In genomic region chr4:54962141-54962540, GRCm38 (mm10) we compare ENCODE assay signal across 24 mouse cellular contexts.
"Had no signal": no experiment of that assay in that cellular context is flagged by ENCODE, and none has a peak within 500 bp of the region (broad histone marks: within the 10 kb centered on the region; RNA-seq: fewer than 3 reads in every experiment).

No protein-coding gene starts in this region.

- H3K36me3 ChIP-seq: intestine, embryonic 15.5 days; liver, embryonic 13.5 days; liver, embryonic 15.5 days had no signal

- DNase-seq: gastrocnemius, postnatal 25 days; heart, postnatal 10 days; heart, postnatal 4 days; kidney, adult 18-20 months; kidney, adult 8-10 months; kidney, postnatal 25 days; kidney, postnatal 4 days; liver; liver, embryonic 13.5 days; liver, postnatal 0 days had no signal

- H3K27me3 ChIP-seq: heart, embryonic 12.5 days; hindbrain, embryonic 12.5 days; intestine, embryonic 15.5 days; limb, embryonic 13.5 days; liver, embryonic 13.5 days; liver, embryonic 15.5 days had no signal

- H3K9me3 ChIP-seq: heart, embryonic 10.5 days; heart, embryonic 12.5 days; hindbrain, embryonic 10.5 days; hindbrain, embryonic 12.5 days; intestine, embryonic 15.5 days; limb, embryonic 13.5 days; liver, embryonic 13.5 days; liver, embryonic 15.5 days had no signal

- H3K9ac ChIP-seq: heart, embryonic 12.5 days; hindbrain, embryonic 12.5 days; hindbrain, embryonic 14.5 days; intestine, embryonic 15.5 days; limb, embryonic 13.5 days; liver, embryonic 13.5 days; liver, embryonic 15.5 days; liver, postnatal 0 days had no signal

- H3K4me3 ChIP-seq: heart, embryonic 10.5 days; heart, embryonic 12.5 days; hindbrain, embryonic 10.5 days; hindbrain, embryonic 12.5 days; intestine, embryonic 15.5 days; layer of hippocampus, adult 2 months; left cerebral cortex, adult 2 months; limb, embryonic 13.5 days; liver, embryonic 13.5 days; liver, embryonic 15.5 days had no signal

- H3K4me1 ChIP-seq: liver, embryonic 13.5 days; liver, embryonic 15.5 days had no signal

- ATAC-seq: hindbrain, embryonic 16.5 days; inflammation-experienced regulatory T-cells, adult 6 months; intestine, embryonic 15.5 days; intestine, postnatal 0 days; liver, postnatal 0 days had no signal

- H3K4me2 ChIP-seq: heart, embryonic 12.5 days; hindbrain, embryonic 12.5 days; hindbrain, embryonic 14.5 days; intestine, embryonic 15.5 days; limb, embryonic 13.5 days; liver, embryonic 11.5 days; liver, embryonic 13.5 days; liver, embryonic 15.5 days had no signal

- H3K27ac ChIP-seq: heart, embryonic 10.5 days; hindbrain, embryonic 10.5 days; hindbrain, embryonic 12.5 days; hindbrain, embryonic 14.5 days; intestine, embryonic 15.5 days; layer of hippocampus, adult 2 months; left cerebral cortex, adult 2 months; limb, embryonic 13.5 days; liver, embryonic 13.5 days; liver, embryonic 15.5 days had no signal
